Mouse (Mus musculus): ENCODE measurements around the gene Art5.

DNA sequence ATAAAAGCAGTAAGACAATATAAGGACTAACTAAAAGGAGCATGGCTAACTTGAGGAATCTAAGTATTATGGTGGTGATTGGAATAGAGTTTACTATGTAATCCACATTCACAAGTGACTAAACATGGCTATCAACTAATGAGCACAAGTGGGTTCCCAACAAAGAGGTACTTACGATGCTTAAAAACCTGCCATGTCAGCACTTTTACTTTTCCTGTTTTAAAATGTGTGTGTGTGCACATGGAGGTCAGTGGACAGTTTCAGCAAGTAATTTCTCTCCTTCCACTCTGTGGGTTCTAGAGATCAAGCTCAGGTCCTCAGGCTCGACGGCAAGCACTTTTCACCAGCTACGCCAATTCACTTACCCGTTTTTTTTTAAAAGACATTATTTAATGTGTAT, 28.6 kb upstream of the Art5 start:
- TF ChIP-seq CHD2 (IDR thresholded peaks at IDR 0.05; ENCODE audit: low read depth, low read length) (no peak), HCFC1 (IDR thresholded peaks at IDR 0.05; ENCODE audit: borderline replicate concordance, insufficient read depth, low read length) (no peak), ZC3H11A (IDR thresholded peaks at IDR 0.05; ENCODE audit: borderline replicate concordance, low read depth, low read length) (no peak), ZNF384 (IDR thresholded peaks at IDR 0.05; ENCODE audit: low read depth, low read length) (no peak)

Measured in ES-E14 (cell line).